Mouse (Mus musculus): ENCODE results near the gene Dntt. TPM values are rescaled to one million over a fixed set of nuclear protein-coding genes. Genes with fewer than 3 reads are reported as not detected.

Gene Dntt
- polyA plus RNA-seq (2015; fragmentation: Nextera tagmentation; extraction: Ambion mirVana): not detected in 2 replicates

- 90% methylated on average over 6 of the region's 6 CpGs for WGBS
- Histone ChIP-seq H3K4me1 (replicated peaks) (no peaks in the 10 kb centered on the region), H3K9ac (no peak within 1 kb of the TSS), H3K27me3 (no peaks in the 10 kb centered on the region), H3K4me2 (no peak within 1 kb of the TSS), H3K9me3 (no peaks in the 10 kb centered on the region), H3K4me3 (no peak within 1 kb of the TSS), H3K36me3 (no peaks in the 10 kb centered on the region), H3K27ac (replicated peaks) (no peak within 1 kb of the TSS)
- ATAC-seq (ENCODE audit: low FRiP score, low read depth): no peak
These were observed at the start of gene Dntt for GRCm38 (mm10) chr19:41029219-41029618. TSS of gene Dntt (plus strand) at chr19:41029275.

- Histone ChIP-seq H3K27ac (replicated peaks) (no peak overlapping the region), H3K27me3 (no peaks in the 10 kb centered on the region), H3K36me3 (no peaks in the 10 kb centered on the region), H3K4me2 (no peak overlapping the region), H3K9me3 (no peaks in the 10 kb centered on the region), H3K9ac (no peak overlapping the region), H3K4me3 (no peak overlapping the region), H3K4me1 (replicated peaks) (no peaks in the 10 kb centered on the region)
- no peak for ATAC-seq (ENCODE audit: low FRiP score, low read depth)
- WGBS: 84% methylated on average over 5 of the region's 5 CpGs
These were observed 48.4 kb upstream of the Dntt start for GRCm38 (mm10) chr19:40980671-40981070.

DNA sequence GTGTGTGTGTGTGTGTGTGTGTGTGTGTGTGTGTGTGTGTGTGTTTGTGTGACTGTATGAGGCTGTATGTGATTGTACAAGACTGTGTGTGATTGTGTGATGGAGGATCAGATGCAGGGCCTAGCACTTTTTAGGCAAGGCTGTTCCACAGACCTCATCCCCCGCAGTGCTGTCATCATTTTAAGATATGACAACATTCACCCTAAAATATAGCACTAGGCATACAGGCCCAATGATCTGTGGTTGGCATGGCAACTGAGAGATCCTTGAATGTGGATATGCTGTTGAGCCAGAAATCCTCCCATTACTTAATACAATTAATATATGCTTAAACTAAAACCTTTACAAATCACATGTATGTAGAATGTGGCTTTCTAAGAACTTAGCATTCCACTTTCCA lies 44.5 kb upstream of the Dntt start:
- WGBS: 96% methylated on average over 1 of the region's 1 CpGs

DNA sequence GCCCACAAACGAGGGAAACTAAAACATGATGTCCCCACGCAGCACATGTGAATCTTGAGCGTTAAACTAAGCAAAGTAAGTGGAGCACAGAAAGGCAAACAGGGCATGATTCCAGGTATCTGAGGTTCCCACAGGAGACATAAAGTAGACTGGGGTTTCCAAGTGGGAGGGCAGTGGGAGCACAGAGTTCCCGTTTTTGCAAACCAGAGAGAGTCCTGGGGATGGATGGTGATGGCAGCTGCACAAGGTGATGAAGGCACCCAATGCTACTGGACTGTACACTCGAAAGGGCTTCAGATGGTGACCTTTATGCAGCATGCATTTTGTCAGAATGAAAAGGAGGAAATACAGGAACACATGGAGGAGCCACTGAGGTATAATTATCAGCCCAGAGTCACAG lies 40.2 kb upstream of the Dntt start:
- H3K36me3 ChIP-seq: no peaks in the 10 kb centered on the region
- H3K4me1 ChIP-seq (replicated peaks): no peaks in the 10 kb centered on the region; the same call in 1 of the 2 replicates
- WGBS: 91% methylated on average over 5 of the region's 5 CpGs
- no peak overlapping the region for H3K27ac ChIP-seq (replicated peaks)
- no peak overlapping the region for H3K9ac ChIP-seq
- H3K4me3 ChIP-seq: no peak overlapping the region
- no peaks in the 10 kb centered on the region for H3K9me3 ChIP-seq
- ATAC-seq (ENCODE audit: low FRiP score, low read depth): no peak
- H3K4me2 ChIP-seq: no peak overlapping the region
- H3K27me3 ChIP-seq: no peaks in the 10 kb centered on the region

More for the DNA sequence above, 44.5 kb upstream of the Dntt start:
- no peak overlapping the region for H3K4me2 ChIP-seq
- no peaks in the 10 kb centered on the region for H3K9me3 ChIP-seq
- H3K9ac ChIP-seq: no peak overlapping the region
- H3K27ac ChIP-seq (replicated peaks): no peak overlapping the region
- H3K27me3 ChIP-seq: no peaks in the 10 kb centered on the region
- no peak for ATAC-seq (ENCODE audit: low FRiP score, low read depth)
- no peaks in the 10 kb centered on the region for H3K4me1 ChIP-seq (replicated peaks)
- no peak overlapping the region for H3K4me3 ChIP-seq
- H3K36me3 ChIP-seq: no peaks in the 10 kb centered on the region

GRCm38 (mm10) chr19:40989961-40990600 lies 39.0 kb upstream of the Dntt start:
- Histone ChIP-seq H3K36me3 (no peaks in the 10 kb centered on the region), H3K27me3 (no peaks in the 10 kb centered on the region), H3K4me3 (no peak overlapping the region), H3K9ac (no peak overlapping the region), H3K27ac (replicated peaks) (no peak overlapping the region), H3K4me1 (replicated peaks) (no peaks in the 10 kb centered on the region; the same call in 1 of the 2 replicates), H3K9me3 (no peaks in the 10 kb centered on the region), H3K4me2 (no peak overlapping the region)
- ATAC-seq (ENCODE audit: low FRiP score, low read depth): no peak
- WGBS: 83% methylated on average over 9 of the region's 9 CpGs

- Histone ChIP-seq H3K4me3 (no peak overlapping the region), H3K36me3 (no peaks in the 10 kb centered on the region), H3K4me2 (no peak overlapping the region), H3K27ac (replicated peaks) (no peak overlapping the region), H3K9ac (no peak overlapping the region), H3K4me1 (replicated peaks) (no peaks in the 10 kb centered on the region; the same call in 1 of the 2 replicates), H3K27me3 (no peaks in the 10 kb centered on the region), H3K9me3 (no peaks in the 10 kb centered on the region)
- WGBS: 92% methylated on average over 17 of the region's 17 CpGs
- ATAC-seq (ENCODE audit: low FRiP score, low read depth): no peak
These were observed 38.2 kb upstream of the Dntt start for GRCm38 (mm10) chr19:40990781-40991343.

GRCm38 (mm10) chr19:40991626-40992025 lies 37.4 kb upstream of the Dntt start:
- Histone ChIP-seq H3K36me3 (no peaks in the 10 kb centered on the region), H3K4me3 (no peak overlapping the region), H3K27me3 (no peaks in the 10 kb centered on the region), H3K4me2 (no peak overlapping the region), H3K9ac (no peak overlapping the region), H3K4me1 (replicated peaks) (no peaks in the 10 kb centered on the region; the same call in 1 of the 2 replicates), H3K27ac (replicated peaks) (no peak overlapping the region), H3K9me3 (no peaks in the 10 kb centered on the region)
- 68% methylated on average over 6 of the region's 7 CpGs for WGBS
- no peak for ATAC-seq (ENCODE audit: low FRiP score, low read depth)

GRCm38 (mm10) chr19:40992096-40992495 lies 37.0 kb upstream of the Dntt start:
- Histone ChIP-seq H3K4me2 (no peak overlapping the region), H3K4me3 (no peak overlapping the region), H3K4me1 (replicated peaks) (no peaks in the 10 kb centered on the region; the same call in 1 of the 2 replicates), H3K27ac (replicated peaks) (no peak overlapping the region), H3K9me3 (no peaks in the 10 kb centered on the region), H3K36me3 (no peaks in the 10 kb centered on the region), H3K27me3 (no peaks in the 10 kb centered on the region), H3K9ac (no peak overlapping the region)
- ATAC-seq (ENCODE audit: low FRiP score, low read depth): no peak
- WGBS: 69% methylated on average over 11 of the region's 11 CpGs

- Histone ChIP-seq H3K27ac (replicated peaks) (no peak overlapping the region), H3K4me3 (no peak overlapping the region), H3K36me3 (no peaks in the 10 kb centered on the region), H3K27me3 (no peaks in the 10 kb centered on the region), H3K9me3 (no peaks in the 10 kb centered on the region), H3K9ac (no peak overlapping the region), H3K4me2 (no peak overlapping the region), H3K4me1 (replicated peaks) (no peaks in the 10 kb centered on the region; the same call in 1 of the 2 replicates)
- ATAC-seq (ENCODE audit: low FRiP score, low read depth): no peak
- 72% methylated on average over 8 of the region's 8 CpGs for WGBS
These were observed 36.5 kb upstream of the Dntt start for GRCm38 (mm10) chr19:40992517-40993044.

GRCm38 (mm10) chr19:40993356-40993755 lies 35.7 kb upstream of the Dntt start:
- Histone ChIP-seq H3K36me3 (no peaks in the 10 kb centered on the region), H3K27ac (replicated peaks) (no peak overlapping the region), H3K4me2 (no peak overlapping the region), H3K4me3 (no peak overlapping the region), H3K27me3 (no peaks in the 10 kb centered on the region), H3K9me3 (no peaks in the 10 kb centered on the region), H3K4me1 (replicated peaks) (no peaks in the 10 kb centered on the region; the same call in 1 of the 2 replicates), H3K9ac (no peak overlapping the region)
- ATAC-seq (ENCODE audit: low FRiP score, low read depth): no peak
- WGBS: 95% methylated on average over 5 of the region's 5 CpGs

- Histone ChIP-seq H3K4me1 (replicated peaks) (no peaks in the 10 kb centered on the region; the same call in 1 of the 2 replicates), H3K9ac (no peak within 1 kb of the TSS), H3K9me3 (no peaks in the 10 kb centered on the region), H3K27ac (replicated peaks) (no peak within 1 kb of the TSS), H3K4me2 (no peak within 1 kb of the TSS), H3K36me3 (no peaks in the 10 kb centered on the region), H3K4me3 (no peak within 1 kb of the TSS), H3K27me3 (no peaks in the 10 kb centered on the region)
- 65% methylated on average over 8 of the region's 8 CpGs for WGBS
- ATAC-seq (ENCODE audit: low FRiP score, low read depth): no peak
These were observed 35.0 kb upstream of the Dntt start, which contains the start of gene Blnk for GRCm38 (mm10) chr19:40994057-40994585. TSS of gene Blnk (minus strand) at chr19:40994535.

DNA sequence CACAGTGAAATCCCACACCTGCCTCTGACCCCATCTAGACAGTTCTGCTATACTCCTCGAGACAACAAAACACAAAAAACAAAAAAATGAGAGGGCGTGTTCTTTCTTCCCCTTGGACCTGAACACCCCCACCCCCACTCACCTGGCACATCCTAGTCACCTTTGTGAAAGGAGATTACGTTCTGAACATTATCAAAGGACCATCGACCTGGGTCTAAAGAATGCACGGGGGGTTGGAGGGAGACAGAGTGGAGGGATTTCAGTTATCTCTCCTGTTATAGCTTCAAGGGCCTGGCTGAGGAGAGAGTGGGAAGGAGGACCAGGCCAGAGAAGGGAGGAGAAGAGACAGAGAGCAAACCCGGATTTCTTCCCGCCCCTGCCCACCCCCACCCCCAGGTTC lies 34.2 kb upstream of the Dntt start:
- no peak overlapping the region for H3K9ac ChIP-seq
- H3K27ac ChIP-seq (replicated peaks): no peak overlapping the region
- H3K4me3 ChIP-seq: no peak overlapping the region
- H3K9me3 ChIP-seq: no peaks in the 10 kb centered on the region
- H3K4me1 ChIP-seq (replicated peaks): no peaks in the 10 kb centered on the region; the same call in 1 of the 2 replicates
- WGBS: 76% methylated on average over 7 of the region's 7 CpGs
- H3K36me3 ChIP-seq: no peaks in the 10 kb centered on the region
- ATAC-seq (ENCODE audit: low FRiP score, low read depth): no peak
- no peaks in the 10 kb centered on the region for H3K27me3 ChIP-seq
- no peak overlapping the region for H3K4me2 ChIP-seq
